Mouse (Mus musculus) embryonic fibroblast, embryonic 13.5 days (primary cell): ENCODE measurements around the gene Dab2ip. TPM values are rescaled to one million over a fixed set of nuclear protein-coding genes. Genes with fewer than 3 reads are reported as not detected.
A peak's percentile ranks its signal among the peaks of the same experiment; 100 is the strongest.

ENCODE experiments used
- H3K27ac ChIP-seq: 2 replicates; pipeline ENCODE4 v1.5.1; 2012; ENCODE audit warnings: low read length, control low read depth, inconsistent platforms; ENCODE audit not compliant: insufficient read depth
- H3K4me1 ChIP-seq: 2 replicates; pipeline ENCODE4 v1.6.1; 2011; ENCODE audit warnings: low read length; ENCODE audit not compliant: control insufficient read depth, insufficient read depth
- H3K4me3 ChIP-seq: 2 replicates; pipeline ENCODE4 v1.5.1; 2011; ENCODE audit warnings: mild to moderate bottlenecking, control low read depth, low read length; ENCODE audit not compliant: insufficient read depth
- CTCF ChIP-seq: IDR thresholded peaks from 2 replicates; pipeline ENCODE4 v1.5.1; 2011; ENCODE audit warnings: mild to moderate bottlenecking, control low read depth, low read length, moderate library complexity, borderline replicate concordance; ENCODE audit not compliant: insufficient read depth
- POLR2A ChIP-seq: IDR thresholded peaks from 2 replicates; pipeline ENCODE4 v1.6.1; 2011; ENCODE audit warnings: low read depth, mild to moderate bottlenecking, control low read depth, low read length, moderate library complexity
- polyA plus RNA-seq: library from polyadenylated mRNA; stranded (reverse); fragments of >200 nt; gene quantifications from 2 replicates; pipeline ENCODE4 v1.2.4, GENCODE M21; 2011; ENCODE audit warnings: low read depth; ENCODE audit not compliant: missing spikeins, insufficient read length

Dab2ip gene
- polyA plus RNA-seq, 1 experiment, result 29.7 TPM

- Histone ChIP-seq H3K4me3 (no peak overlapping the region), H3K27ac (no peak overlapping the region), H3K4me1 (0 out of 2 replicates have a peak, but pooled peaks cover 2% of the 10 kb centered on the region)
- TF ChIP-seq CTCF (no peak), POLR2A (no peak)
Measured at GRCm38 (mm10) chr2:35576675-35577074, 18.6 kb downstream of the Dab2ip start.

- Histone ChIP-seq H3K4me1 (0 out of 2 replicates have a peak, but pooled peaks cover 2% of the 10 kb centered on the region), H3K27ac (no peak overlapping the region), H3K4me3 (no peak overlapping the region)
- TF ChIP-seq CTCF (no peak), POLR2A (no peak)
Measured at GRCm38 (mm10) chr2:35580111-35580510, 22.0 kb downstream of the Dab2ip start.

- Histone ChIP-seq H3K4me1 (0 out of 2 replicates have a peak, but pooled peaks cover 2% of the 10 kb centered on the region), H3K27ac (peak overlapping the region; percentile 14; the same call in 1 of the 2 replicates), H3K4me3 (peak overlapping the region; percentile 36)
- peak; percentile 28 for TF ChIP-seq POLR2A
- no peak for TF ChIP-seq CTCF
Measured at GRCm38 (mm10) chr2:35581501-35582340, 23.7 kb downstream of the Dab2ip start.

DNA sequence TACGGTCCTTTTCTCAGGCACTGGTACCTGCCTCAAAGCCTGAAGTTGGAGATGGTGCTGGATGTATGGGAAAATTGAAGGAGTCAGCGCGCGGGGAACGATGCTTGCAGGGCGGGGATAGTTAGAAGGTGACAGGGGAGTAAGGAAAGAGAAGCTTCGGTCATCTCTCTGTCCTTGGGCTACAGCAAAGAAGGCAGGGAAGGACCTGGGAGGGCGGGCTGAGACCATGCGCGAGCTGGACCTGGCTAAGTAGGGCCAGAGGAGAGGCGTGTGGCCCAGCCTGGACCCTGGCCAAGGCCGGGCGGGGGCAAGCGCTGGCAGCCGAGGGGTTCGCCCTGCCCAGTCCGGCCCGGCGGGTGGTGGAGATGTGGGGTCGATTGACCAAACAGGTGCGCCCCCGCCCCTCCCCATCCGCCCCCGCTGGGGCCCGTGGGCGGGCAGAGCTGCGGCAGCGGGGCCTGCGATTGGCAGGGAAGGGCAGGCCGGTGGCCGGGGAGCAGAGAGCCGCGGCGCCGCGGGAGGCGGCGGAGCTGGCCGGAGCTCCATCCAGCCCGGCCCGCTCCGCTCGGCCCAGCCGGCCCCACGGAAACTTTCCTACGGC lies 24.4 kb downstream of the Dab2ip start:
- Histone ChIP-seq H3K4me3 (peak overlapping the region; percentile 48), H3K27ac (0 out of 2 replicates have a peak overlapping the region, but pooled peaks have one; percentile 2), H3K4me1 (0 out of 2 replicates have a peak, but pooled peaks cover 2% of the 10 kb centered on the region)
- TF ChIP-seq POLR2A (no peak), CTCF (no peak)

DNA sequence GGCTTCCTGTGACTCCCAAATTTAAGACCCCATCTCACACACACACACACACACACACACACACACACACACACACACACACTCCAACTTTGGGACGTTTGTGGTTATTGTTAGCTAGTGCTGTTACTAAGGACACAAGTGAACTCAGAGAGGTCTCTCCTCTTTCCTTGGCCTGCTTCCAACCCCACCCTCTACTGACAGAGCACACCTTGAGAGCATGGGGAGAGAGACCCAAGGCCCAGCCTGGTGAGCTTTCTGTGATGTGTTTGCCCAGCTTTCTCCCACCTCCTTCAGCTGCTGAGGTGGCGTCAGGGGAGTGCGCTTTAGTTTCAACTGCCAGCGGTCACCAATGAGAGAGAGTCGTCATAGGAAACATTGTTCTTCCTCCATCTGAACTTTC lies 25.3 kb downstream of the Dab2ip start:
- TF ChIP-seq CTCF (no peak), POLR2A (no peak)
- H3K4me1 ChIP-seq, result peaks cover 5% of the 10 kb centered on the region; the same call in 1 of the 2 replicates
- no peak overlapping the region for H3K4me3 ChIP-seq
- no peak overlapping the region for H3K27ac ChIP-seq

GRCm38 (mm10) chr2:35584011-35584410 lies 25.9 kb downstream of the Dab2ip start:
- Histone ChIP-seq H3K4me3 (no peak overlapping the region), H3K27ac (no peak overlapping the region), H3K4me1 (peaks cover 10% of the 10 kb centered on the region; the same call in 1 of the 2 replicates)
- no peak for TF ChIP-seq CTCF
- TF ChIP-seq POLR2A, result no peak

DNA sequence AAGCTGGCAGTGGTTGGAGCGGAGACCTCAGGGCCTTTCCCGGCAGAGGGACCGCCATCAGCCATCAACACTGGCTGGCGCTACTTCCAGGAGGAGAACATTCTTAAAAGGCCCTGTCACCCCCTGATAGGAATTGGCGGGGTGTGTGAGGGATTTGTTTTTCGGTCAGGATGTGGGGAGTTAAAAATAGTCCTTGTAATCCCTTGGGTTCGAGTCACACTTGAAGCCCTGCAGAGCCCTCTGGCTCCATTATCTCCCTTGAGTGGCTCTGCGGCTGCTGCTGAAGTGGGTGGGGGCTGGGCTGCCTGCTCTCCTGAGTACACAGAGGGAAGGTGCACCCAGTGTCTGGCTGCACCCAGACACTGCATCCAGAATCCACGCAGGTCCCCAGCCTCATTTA lies 30.3 kb downstream of the Dab2ip start:
- Histone ChIP-seq H3K4me1 (peaks cover 15% of the 10 kb centered on the region; the same call in 1 of the 2 replicates), H3K4me3 (no peak overlapping the region), H3K27ac (no peak overlapping the region)
- no peak for TF ChIP-seq POLR2A
- no peak for TF ChIP-seq CTCF

GRCm38 (mm10) chr2:35589385-35589784 lies 31.3 kb downstream of the Dab2ip start:
- TF ChIP-seq CTCF (no peak), POLR2A (no peak)
- H3K4me1 ChIP-seq, result peaks cover 15% of the 10 kb centered on the region; the same call in 1 of the 2 replicates
- H3K27ac ChIP-seq, result no peak overlapping the region
- H3K4me3 ChIP-seq, result no peak overlapping the region

GRCm38 (mm10) chr2:35589800-35590199 lies 31.7 kb downstream of the Dab2ip start:
- TF ChIP-seq POLR2A, result no peak
- TF ChIP-seq CTCF, result no peak
- no peak overlapping the region for H3K4me3 ChIP-seq
- no peak overlapping the region for H3K27ac ChIP-seq
- peaks cover 15% of the 10 kb centered on the region; the same call in 1 of the 2 replicates for H3K4me1 ChIP-seq
